Mouse (Mus musculus) midbrain, embryonic 16.5 days (tissue): ENCODE measurements around the gene Hmgn1. TPM values are rescaled to one million over a fixed set of nuclear protein-coding genes. Genes with fewer than 3 reads are reported as not detected.

ENCODE experiments used
- ATAC-seq: fragments of 200-750 bp; cut with Nextera tagmentation; 2 replicates; pipeline ENCODE4 v1.8.0; 2017; ENCODE audit warnings: moderate TSS enrichment
- H3K27ac ChIP-seq: fragments of 300-500 bp; sonication (generic); 2 replicates; pipeline ENCODE4 v1.5.1; 2014; ENCODE audit warnings: mild to moderate bottlenecking, low read length, mixed read lengths
- H3K27me3 ChIP-seq: fragments of 300-500 bp; sonication (generic); 2 replicates; pipeline ENCODE4 v1.6.1; 2014; ENCODE audit warnings: low read depth, low read length, mixed read lengths; ENCODE audit not compliant: control insufficient read depth, insufficient read depth
- H3K36me3 ChIP-seq: fragments of 300-500 bp; sonication (generic); 2 replicates; pipeline ENCODE4 v1.6.1; 2014; ENCODE audit warnings: mild to moderate bottlenecking, low read length, moderate library complexity, mixed read lengths; ENCODE audit not compliant: control insufficient read depth, insufficient read depth
- H3K4me1 ChIP-seq: fragments of 300-500 bp; sonication (generic); 2 replicates; pipeline ENCODE4 v1.6.1; 2014; ENCODE audit warnings: mild to moderate bottlenecking, low read length, mixed read lengths; ENCODE audit not compliant: control insufficient read depth, insufficient read depth
- H3K4me2 ChIP-seq: fragments of 300-500 bp; sonication (generic); 2 replicates; pipeline ENCODE4 v1.6.1; 2014; ENCODE audit warnings: mild to moderate bottlenecking, low read length, mixed read lengths
- H3K4me3 ChIP-seq: fragments of 300-500 bp; sonication (generic); 2 replicates; pipeline ENCODE4 v1.5.1; 2014; ENCODE audit warnings: low read depth, mild to moderate bottlenecking, low read length, moderate library complexity, mixed read lengths
- H3K9ac ChIP-seq: fragments of 300-500 bp; sonication (generic); 2 replicates; pipeline ENCODE4 v1.6.1; 2014; ENCODE audit warnings: low read depth, low read length, mixed read lengths
- H3K9me3 ChIP-seq: fragments of 300-500 bp; sonication (generic); replicated peaks from 2 replicates; pipeline ENCODE4 v1.6.1; 2014; ENCODE audit warnings: mild to moderate bottlenecking, low read length, mixed read lengths; ENCODE audit not compliant: control insufficient read depth, poor library complexity, severe bottlenecking
- WGBS: fragments of 180-500 bp; shearing (Covaris S2); extraction: QIAGEN DNeasy Blood & Tissue Kit; methylation state at CpG from one replicate; pipeline ENCODE4 v1.1.7; 2014; 5-methylcytosine and 5-hydroxymethylcytosine counted together
- polyA plus RNA-seq: library from polyadenylated mRNA; unstranded; fragments of >200 nt; fragmentation: Nextera tagmentation; extraction: Ambion mirVana; gene quantifications from 2 replicates; pipeline ENCODE4 v1.2.1, GENCODE M21; 2015

Gene Hmgn1
- polyA plus RNA-seq, 1 experiment from 2014 or later = 304 TPM

DNA sequence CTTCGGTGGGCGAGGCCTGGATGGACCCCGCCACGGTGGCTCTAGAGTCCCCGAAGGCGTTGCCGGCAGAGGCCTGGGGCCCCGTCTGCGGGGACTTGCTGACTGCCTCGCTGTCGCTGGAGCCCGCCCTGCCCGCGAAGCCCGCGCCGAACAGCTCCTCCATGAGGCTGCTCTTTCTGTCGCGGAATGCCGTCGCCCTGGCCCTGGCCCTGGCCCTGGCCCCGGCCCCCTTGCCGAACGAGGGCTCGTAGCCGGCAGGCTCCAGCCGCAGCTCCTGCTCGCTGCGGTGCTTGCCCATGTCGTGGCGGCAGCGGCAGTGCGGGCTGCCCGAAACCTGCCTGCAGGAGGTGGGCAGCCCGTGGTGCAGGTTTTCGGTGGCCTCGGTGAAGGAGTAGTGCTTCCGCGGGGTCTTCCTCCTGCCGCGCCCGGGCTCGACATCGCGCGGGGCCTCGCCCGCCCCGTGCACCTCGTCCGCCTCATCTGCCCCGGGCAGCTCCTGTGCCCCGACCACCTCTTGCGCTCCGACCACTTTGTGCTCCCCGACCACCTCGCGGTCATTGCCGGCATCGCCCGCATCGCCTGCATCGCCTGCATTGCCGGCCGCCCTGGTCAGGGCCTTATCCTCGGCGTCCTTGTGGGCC lies 31.7 kb upstream of the Hmgn1 start:
- under 1% methylated on average over 65 of the region's 67 CpGs for WGBS
- Histone ChIP-seq H3K9ac (peak overlapping the region; percentile 90), H3K4me2 (peak overlapping the region; percentile 96), H3K36me3 (peaks cover 10% of the 10 kb centered on the region; the same call in 1 of the 2 replicates), H3K4me3 (peak overlapping the region; percentile 50), H3K4me1 (peaks cover 10% of the 10 kb centered on the region), H3K27ac (peak overlapping the region; percentile 81), H3K27me3 (no peaks in the 10 kb centered on the region), H3K9me3 (no peaks in the 10 kb centered on the region)
- peak; percentile 86 for ATAC-seq

DNA sequence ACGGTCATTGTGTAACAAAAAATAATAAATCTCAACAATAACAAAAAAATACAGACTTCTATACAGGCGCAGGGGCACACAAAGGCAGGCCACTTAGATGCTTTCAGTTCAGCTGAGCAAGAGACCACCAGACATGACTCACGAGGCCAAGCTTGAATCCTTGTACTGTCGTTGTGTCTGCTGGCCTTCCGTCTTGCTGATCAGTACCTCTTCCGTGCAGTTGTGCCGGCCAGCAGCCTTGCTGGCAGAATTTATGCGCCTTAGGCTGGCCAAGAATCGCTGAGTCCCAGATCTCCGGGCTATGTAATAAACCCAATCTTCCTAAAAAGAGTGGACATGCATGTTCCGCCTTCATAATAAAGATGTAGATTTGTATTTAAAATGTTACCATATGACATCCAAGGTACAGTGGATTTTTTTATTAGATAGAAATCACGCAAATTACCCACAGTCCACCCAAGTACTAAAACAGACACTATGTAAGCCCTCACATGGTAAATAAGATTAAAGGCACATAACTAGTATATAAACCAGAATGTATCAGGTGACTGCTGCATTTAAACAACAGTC lies 31.1 kb upstream of the Hmgn1 start:
- peak overlapping the region; percentile 50 for H3K4me3 ChIP-seq
- H3K4me2 ChIP-seq = peak overlapping the region; percentile 96
- peak overlapping the region; percentile 81 for H3K27ac ChIP-seq
- H3K27me3 ChIP-seq = no peaks in the 10 kb centered on the region
- H3K4me1 ChIP-seq = peaks cover 10% of the 10 kb centered on the region
- WGBS = 51% methylated on average over 12 of the region's 12 CpGs
- H3K9me3 ChIP-seq = no peaks in the 10 kb centered on the region
- H3K9ac ChIP-seq = peak overlapping the region; percentile 90
- H3K36me3 ChIP-seq = peaks cover 15% of the 10 kb centered on the region
- ATAC-seq = peak; percentile 32; the same call in 1 of the 2 replicates

DNA sequence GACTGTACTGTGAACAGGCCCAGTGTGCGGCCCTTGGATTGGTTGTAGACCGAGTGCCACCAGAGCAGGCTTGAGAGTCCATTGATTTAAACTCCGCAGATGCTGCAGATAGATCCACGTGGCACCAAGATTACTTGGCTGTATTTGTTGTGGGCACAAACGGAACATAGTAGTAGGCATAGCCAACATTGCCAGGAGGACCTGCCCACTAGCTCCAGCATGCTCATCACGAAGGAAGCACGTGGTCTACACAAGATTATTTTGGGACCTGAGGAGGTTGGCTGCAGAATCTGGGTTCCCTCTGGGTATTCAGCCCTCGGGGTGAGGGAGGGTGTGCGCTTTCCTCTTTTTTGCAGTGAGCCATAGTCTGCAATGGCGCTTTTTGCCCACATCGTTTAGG lies 29.6 kb upstream of the Hmgn1 start:
- no peak overlapping the region for H3K4me3 ChIP-seq
- no peak for ATAC-seq
- peaks cover 10% of the 10 kb centered on the region for H3K4me1 ChIP-seq
- H3K27me3 ChIP-seq = no peaks in the 10 kb centered on the region
- H3K4me2 ChIP-seq = no peak overlapping the region
- H3K9me3 ChIP-seq = no peaks in the 10 kb centered on the region
- no peak overlapping the region for H3K9ac ChIP-seq
- peaks cover 18% of the 10 kb centered on the region for H3K36me3 ChIP-seq
- H3K27ac ChIP-seq = no peak overlapping the region
- WGBS = 91% methylated on average over 11 of the region's 11 CpGs

DNA sequence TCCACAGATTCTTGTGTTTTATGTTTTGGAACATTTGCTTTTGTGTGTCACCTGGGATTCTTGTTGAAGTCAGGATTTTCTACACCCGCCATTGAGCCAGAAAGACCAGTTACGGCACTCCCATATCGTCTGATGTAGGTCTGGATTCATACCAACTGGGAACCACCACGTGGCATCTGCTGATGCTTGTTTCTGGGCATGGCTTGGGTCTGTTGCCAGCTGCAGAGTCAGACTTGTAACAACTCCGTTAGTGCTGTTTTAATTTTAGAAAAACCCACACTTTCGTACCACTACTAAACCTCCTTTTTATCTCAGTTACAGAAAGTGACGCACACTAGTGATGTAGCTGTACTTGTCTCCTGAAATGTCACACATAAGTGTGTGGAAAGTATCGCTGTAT lies 28.5 kb upstream of the Hmgn1 start:
- Histone ChIP-seq H3K4me1 (peaks cover 10% of the 10 kb centered on the region), H3K9me3 (no peaks in the 10 kb centered on the region), H3K27me3 (no peaks in the 10 kb centered on the region), H3K27ac (no peak overlapping the region), H3K9ac (no peak overlapping the region), H3K36me3 (peaks cover 18% of the 10 kb centered on the region), H3K4me2 (no peak overlapping the region), H3K4me3 (no peak overlapping the region)
- 92% methylated on average over 8 of the region's 8 CpGs for WGBS
- ATAC-seq = no peak

DNA sequence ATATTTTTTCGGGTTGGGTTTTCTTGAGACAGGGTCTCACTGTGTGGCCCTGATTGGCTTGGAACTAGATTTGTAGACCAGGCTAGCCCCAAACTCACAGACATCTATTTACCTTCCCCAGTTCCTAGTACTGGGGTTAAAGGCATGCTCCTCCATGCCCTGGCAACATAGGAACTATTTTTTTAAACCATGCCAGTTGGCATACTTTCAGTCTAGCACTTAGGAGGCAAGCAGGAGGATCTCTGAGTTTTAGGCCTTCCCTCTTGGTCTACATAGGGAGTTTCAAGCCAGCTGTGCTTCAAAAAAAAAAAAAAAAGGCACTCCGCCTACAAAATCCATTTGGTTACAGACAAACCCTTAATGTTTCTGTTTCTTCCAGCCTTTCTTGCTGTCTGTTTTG lies 26.9 kb upstream of the Hmgn1 start:
- no peak for ATAC-seq
- H3K27ac ChIP-seq = no peak overlapping the region
- no peak overlapping the region for H3K9ac ChIP-seq
- H3K9me3 ChIP-seq = no peaks in the 10 kb centered on the region
- no peak overlapping the region for H3K4me2 ChIP-seq
- 91% methylated on average over 2 of the region's 2 CpGs for WGBS
- H3K36me3 ChIP-seq = peaks cover 18% of the 10 kb centered on the region
- H3K4me1 ChIP-seq = peaks cover 5% of the 10 kb centered on the region
- no peaks in the 10 kb centered on the region for H3K27me3 ChIP-seq
- H3K4me3 ChIP-seq = no peak overlapping the region

DNA sequence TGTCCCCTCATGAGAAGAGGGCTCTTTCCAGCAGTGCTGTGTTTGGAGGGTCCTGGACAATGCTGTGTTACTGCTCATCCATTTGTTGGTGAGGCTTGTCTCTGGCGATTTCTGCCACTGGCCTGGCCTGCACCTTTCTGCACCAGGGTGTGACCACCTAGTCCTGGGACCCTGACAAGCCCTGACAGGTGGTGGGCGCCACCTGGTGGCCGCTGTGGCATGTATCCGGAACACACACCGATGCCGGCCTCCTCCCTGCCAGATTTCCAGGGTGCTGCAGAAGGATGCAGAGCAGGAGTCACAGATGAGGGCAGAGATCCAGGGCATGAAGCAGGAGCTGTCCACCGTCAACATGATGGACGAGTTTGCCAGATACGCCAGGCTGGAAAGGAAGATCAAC lies 24.0 kb upstream of the Hmgn1 start:
- no peaks in the 10 kb centered on the region for H3K27me3 ChIP-seq
- peaks cover 9% of the 10 kb centered on the region for H3K4me1 ChIP-seq
- H3K4me2 ChIP-seq = no peak overlapping the region
- no peak overlapping the region for H3K27ac ChIP-seq
- no peak overlapping the region for H3K9ac ChIP-seq
- H3K36me3 ChIP-seq = peaks cover 15% of the 10 kb centered on the region
- H3K4me3 ChIP-seq = no peak overlapping the region
- ATAC-seq = peak; percentile 46; the same call in 1 of the 2 replicates
- no peaks in the 10 kb centered on the region for H3K9me3 ChIP-seq
- WGBS = 16% methylated on average over 9 of the region's 9 CpGs

DNA sequence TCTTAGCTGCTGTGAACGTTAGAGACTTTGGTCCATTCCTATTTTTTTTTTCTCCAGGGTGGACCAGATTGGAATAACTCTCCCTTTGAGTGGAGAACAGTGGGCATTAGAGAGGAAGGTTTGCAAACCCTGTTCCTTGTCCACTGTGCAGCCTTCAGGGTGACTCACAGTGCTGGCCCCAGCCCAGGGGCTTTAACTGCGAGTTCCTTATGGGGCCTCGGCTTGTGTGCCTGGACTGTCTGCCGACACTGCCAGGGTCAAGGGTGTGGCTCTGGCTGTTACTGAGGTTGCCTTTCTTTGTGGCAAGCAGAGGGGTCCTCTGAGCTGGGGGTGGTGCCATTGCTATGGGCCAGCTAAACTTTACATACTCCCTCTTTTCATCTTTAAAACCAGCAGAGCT lies 23.5 kb upstream of the Hmgn1 start:
- no peaks in the 10 kb centered on the region for H3K9me3 ChIP-seq
- H3K4me2 ChIP-seq = no peak overlapping the region
- no peaks in the 10 kb centered on the region for H3K27me3 ChIP-seq
- H3K9ac ChIP-seq = no peak overlapping the region
- peaks cover 12% of the 10 kb centered on the region; the same call in 1 of the 2 replicates for H3K36me3 ChIP-seq
- H3K4me3 ChIP-seq = no peak overlapping the region
- ATAC-seq = no peak
- peaks cover 14% of the 10 kb centered on the region for H3K4me1 ChIP-seq
- H3K27ac ChIP-seq = no peak overlapping the region
- 80% methylated on average over 4 of the region's 4 CpGs for WGBS

DNA sequence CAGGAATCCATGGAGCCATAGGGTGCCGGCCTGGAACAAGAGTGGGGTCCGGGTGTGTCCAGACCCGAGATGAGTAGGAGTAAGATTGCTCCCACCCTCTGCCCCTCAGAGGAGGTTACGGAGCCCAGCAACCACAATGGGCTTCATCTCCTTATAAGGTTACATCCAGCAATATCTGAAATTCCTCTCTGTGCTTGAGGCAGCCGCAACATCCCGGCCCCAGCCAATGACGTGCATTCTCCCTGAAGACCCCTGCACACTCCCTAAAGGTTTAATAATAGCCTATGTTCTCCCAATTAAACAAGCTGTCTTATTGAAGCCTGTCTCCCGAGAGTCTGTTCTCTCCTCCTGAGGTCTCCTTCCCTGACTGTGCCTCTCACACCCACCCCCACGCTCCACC lies 21.8 kb upstream of the Hmgn1 start:
- Histone ChIP-seq H3K4me2 (no peak overlapping the region), H3K4me1 (peaks cover 17% of the 10 kb centered on the region), H3K27me3 (no peaks in the 10 kb centered on the region), H3K4me3 (no peak overlapping the region), H3K36me3 (peaks cover 8% of the 10 kb centered on the region; the same call in 1 of the 2 replicates), H3K9me3 (no peaks in the 10 kb centered on the region), H3K9ac (no peak overlapping the region), H3K27ac (no peak overlapping the region)
- ATAC-seq = no peak
- 78% methylated on average over 9 of the region's 9 CpGs for WGBS

DNA sequence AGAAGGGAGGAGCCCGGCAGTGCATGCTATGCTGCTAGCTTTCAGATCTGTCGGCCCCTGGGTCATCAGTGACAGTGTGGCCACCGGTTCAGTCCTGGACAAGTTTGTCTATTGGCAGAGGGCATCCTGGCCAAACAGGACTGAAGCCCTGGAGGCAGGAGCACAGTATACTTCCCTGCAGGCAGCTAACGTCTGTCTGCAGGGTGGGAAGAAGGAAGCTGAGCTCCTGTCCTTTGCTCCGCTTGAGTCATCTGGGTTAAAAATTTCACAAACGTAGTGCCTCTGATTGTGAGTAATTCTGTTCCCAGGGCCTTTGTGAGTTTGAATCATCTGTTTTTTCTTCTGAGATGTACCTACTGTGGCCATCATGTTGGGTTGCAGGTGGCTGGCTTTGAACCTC lies 21.3 kb upstream of the Hmgn1 start:
- H3K4me2 ChIP-seq = no peak overlapping the region
- H3K27me3 ChIP-seq = no peaks in the 10 kb centered on the region
- no peaks in the 10 kb centered on the region for H3K9me3 ChIP-seq
- ATAC-seq = no peak
- no peak overlapping the region for H3K27ac ChIP-seq
- no peak overlapping the region for H3K9ac ChIP-seq
- H3K4me1 ChIP-seq = peaks cover 17% of the 10 kb centered on the region
- peaks cover 4% of the 10 kb centered on the region; the same call in 1 of the 2 replicates for H3K36me3 ChIP-seq
- 88% methylated on average over 6 of the region's 6 CpGs for WGBS
- no peak overlapping the region for H3K4me3 ChIP-seq
